35 mouse cellular contexts compared by ENCODE assay signal in the genomic region with DNA sequence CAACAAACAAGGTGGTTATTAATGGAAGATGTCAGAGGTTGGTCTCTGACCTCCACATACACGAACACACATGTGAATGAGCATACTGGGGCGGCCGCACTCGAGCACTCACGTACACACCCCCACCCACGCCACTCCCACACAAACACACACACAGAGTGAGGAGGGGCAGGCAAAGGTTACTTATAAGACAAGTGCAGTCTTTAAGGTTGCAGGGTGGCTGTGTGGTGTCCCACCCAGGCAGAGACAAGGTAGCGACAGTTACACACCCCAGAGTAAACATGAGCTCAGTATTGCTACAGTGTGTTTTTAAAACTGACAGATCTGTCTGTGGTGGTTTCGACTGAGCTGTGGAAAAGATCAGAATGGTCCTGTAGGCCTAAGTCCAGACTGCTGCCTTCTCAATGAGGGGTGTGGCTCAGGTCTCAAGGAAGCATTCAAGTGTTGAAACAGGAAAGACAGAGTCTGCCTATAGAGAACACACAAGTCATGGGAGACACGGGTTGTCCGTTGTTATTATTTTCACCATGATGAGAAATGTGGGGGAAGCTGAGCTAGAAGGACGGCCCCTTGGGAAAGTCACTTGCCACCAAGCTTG. TPM values are rescaled to one million over a fixed set of nuclear protein-coding genes. Genes with fewer than 3 reads are reported as not detected.
DNase-seq lines count a peak whose midpoint lies in the region; ATAC-seq and TF ChIP-seq lines count a peak whose summit lies in the region.
"Had no signal": no experiment of that assay in that cellular context is flagged by ENCODE, and none has a peak within 500 bp of the region (broad histone marks: within the 10 kb centered on the region; RNA-seq: fewer than 3 reads in every experiment).

No protein-coding gene starts in this region.

- H3K9ac ChIP-seq in intestine, embryonic 15.5 days = no peak overlapping the region
- H3K9ac ChIP-seq in midbrain, embryonic 11.5 days (ENCODE audit: low read length) = no peak overlapping the region
- H3K9ac ChIP-seq: embryonic facial prominence, embryonic 15.5 days; forebrain, embryonic 12.5 days; forebrain, postnatal 0 days; heart, embryonic 13.5 days; limb, embryonic 12.5 days; liver, embryonic 15.5 days; lung, embryonic 15.5 days; midbrain, embryonic 15.5 days had no signal

- H3K4me3 ChIP-seq in intestine, embryonic 15.5 days (replicated peaks) = no peak overlapping the region
- no peak overlapping the region for H3K4me3 ChIP-seq in small intestine, adult 2 months (ENCODE audit: low read depth, low read length)
- no peak overlapping the region for H3K4me3 ChIP-seq in midbrain, embryonic 11.5 days (ENCODE audit: low read depth, low read length)
- H3K4me3 ChIP-seq: embryonic facial prominence, embryonic 15.5 days; forebrain, embryonic 12.5 days; heart, embryonic 13.5 days; hindbrain, embryonic 10.5 days; limb, embryonic 12.5 days; liver, embryonic 15.5 days; lung, embryonic 15.5 days; midbrain, embryonic 15.5 days had no signal

- no peaks in the 10 kb centered on the region for H3K27me3 ChIP-seq in intestine, embryonic 15.5 days (replicated peaks)
- no peaks in the 10 kb centered on the region for H3K27me3 ChIP-seq in small intestine, adult 2 months (ENCODE audit: control insufficient read depth, insufficient read depth, low read length)
- H3K27me3 ChIP-seq in midbrain, embryonic 11.5 days (ENCODE audit: control insufficient read depth, insufficient read depth, low read length) = no peaks in the 10 kb centered on the region
- H3K27me3 ChIP-seq: embryonic facial prominence, embryonic 15.5 days; forebrain, embryonic 12.5 days; heart, embryonic 13.5 days; limb, embryonic 12.5 days; liver, embryonic 15.5 days; lung, embryonic 15.5 days; midbrain, embryonic 15.5 days; Patski had no signal

- no peak for TF ChIP-seq CTCF in small intestine, adult 2 months (IDR thresholded peaks at IDR 0.05; ENCODE audit: extremely low read depth, insufficient read length, insufficient replicate concordance, low read depth, low read length)

- intact Hi-C loops in heart, postnatal 25 days (cut with DNase I) = no loop called here

- WGBS in intestine, embryonic 15.5 days = 50% methylated on average over 11 of the region's 11 CpGs
- 27% methylated on average over 11 of the region's 11 CpGs for WGBS in small intestine, adult 2 months
- 91% methylated on average over 11 of the region's 11 CpGs for WGBS in midbrain, embryonic 11.5 days

- 0 out of 2 replicates have a peak, but pooled peaks cover 2% of the 10 kb centered on the region for H3K4me1 ChIP-seq in intestine, embryonic 15.5 days (replicated peaks)
- peaks cover 11% of the 10 kb centered on the region; the same call in 1 of the 2 replicates for H3K4me1 ChIP-seq in small intestine, adult 2 months (ENCODE audit: control insufficient read depth, insufficient read depth, insufficient read length, low read length)
- no peaks in the 10 kb centered on the region for H3K4me1 ChIP-seq in midbrain, embryonic 11.5 days (ENCODE audit: control insufficient read depth, insufficient read depth, low read length)
- H3K4me1 ChIP-seq: forebrain, embryonic 12.5 days; limb, embryonic 12.5 days; liver, embryonic 15.5 days; lung, embryonic 15.5 days; midbrain, embryonic 15.5 days had no signal

- H3K27ac ChIP-seq in intestine, embryonic 15.5 days = peak overlapping the region; percentile 69
- peak overlapping the region; percentile 77 for H3K27ac ChIP-seq in small intestine, adult 2 months (ENCODE audit: insufficient read depth, low read depth, low read length)
- H3K27ac ChIP-seq in midbrain, embryonic 11.5 days (ENCODE audit: low read depth, low read length) = no peak overlapping the region
- H3K27ac ChIP-seq: embryonic facial prominence, embryonic 15.5 days; forebrain, embryonic 12.5 days; heart, embryonic 13.5 days; hindbrain, embryonic 10.5 days; limb, embryonic 12.5 days; liver, embryonic 15.5 days; lung, embryonic 15.5 days; macrophage; midbrain, embryonic 15.5 days had no signal

- DNase-seq in heart, adult 11 months = peak; percentile 74
- no peak for DNase-seq in heart, postnatal 25 days (ENCODE audit: low spot score)
- DNase-seq in ES-CJ7 (ENCODE audit: low read depth, low spot score) = peak; percentile 49
- DNase-seq in spleen, postnatal 14 days (ENCODE audit: low spot score in 2 of 2) = no peak
- no peak for DNase-seq in embryo, embryonic 9.5 days (ENCODE audit: extremely low spot score)
- no peak for DNase-seq in midbrain, embryonic 11.5 days (ENCODE audit: low spot score, missing footprints)
- DNase-seq: adrenal gland, postnatal 14 days; cerebellum, adult 11-12 months; cerebellum, adult 9-11 months; embryo, embryonic 11 days; forebrain, postnatal 0 days; gastrocnemius, postnatal 25 days; heart, postnatal 10 days; kidney, adult 18-20 months; kidney, postnatal 10 days; layer of hippocampus, adult 9-11 months; right cerebral cortex, adult 18-20 months; right cerebral cortex, postnatal 4 days; thymus, adult 2 months; thymus, postnatal 36 days had no signal

- no peak for TF ChIP-seq POLR2A in small intestine, adult 2 months (IDR thresholded peaks at IDR 0.05; ENCODE audit: low read depth, low read length)

- no peak overlapping the region for H3K4me2 ChIP-seq in intestine, embryonic 15.5 days (replicated peaks)
- H3K4me2 ChIP-seq in midbrain, embryonic 11.5 days = no peak overlapping the region
- H3K4me2 ChIP-seq: embryonic facial prominence, embryonic 15.5 days; forebrain, embryonic 12.5 days; heart, embryonic 13.5 days; limb, embryonic 12.5 days; liver, embryonic 15.5 days; lung, embryonic 15.5 days; midbrain, embryonic 15.5 days had no signal

- no peaks in the 10 kb centered on the region for H3K9me3 ChIP-seq in intestine, embryonic 15.5 days
- H3K9me3 ChIP-seq in midbrain, embryonic 11.5 days (ENCODE audit: control insufficient read depth, low read length) = no peaks in the 10 kb centered on the region
- H3K9me3 ChIP-seq: embryonic facial prominence, embryonic 15.5 days; forebrain, embryonic 12.5 days; heart, embryonic 13.5 days; hindbrain, embryonic 10.5 days; limb, embryonic 12.5 days; liver, embryonic 15.5 days; lung, embryonic 15.5 days; midbrain, embryonic 15.5 days had no signal

- ATAC-seq in intestine, embryonic 15.5 days = peak; percentile 92
- ATAC-seq in midbrain, embryonic 11.5 days (ENCODE audit: low FRiP score) = no peak
- ATAC-seq: forebrain, postnatal 0 days; hindbrain, embryonic 16.5 days; midbrain, embryonic 15.5 days; Patski had no signal

- H3K36me3 ChIP-seq in intestine, embryonic 15.5 days = 0 out of 2 replicates have a peak, but pooled peaks cover 2% of the 10 kb centered on the region
- H3K36me3 ChIP-seq in small intestine, adult 2 months (ENCODE audit: control insufficient read depth, insufficient read depth, low read length) = no peaks in the 10 kb centered on the region
- no peaks in the 10 kb centered on the region for H3K36me3 ChIP-seq in midbrain, embryonic 11.5 days (ENCODE audit: control insufficient read depth, insufficient read depth, low read length)
- H3K36me3 ChIP-seq: embryonic facial prominence, embryonic 15.5 days; forebrain, embryonic 12.5 days; heart, embryonic 13.5 days; hindbrain, embryonic 10.5 days; limb, embryonic 12.5 days; liver, embryonic 15.5 days; lung, embryonic 15.5 days; midbrain, embryonic 15.5 days had no signal

RNA-seq across cellular contexts. Expression of a gene that starts 8.7 kb away (rescaled TPM):
- 1 to 10 TPM; 3.5 to 4.8 TPM for total RNA-seq in heart, postnatal 25 days (2021)
- 19.6 and 22.7 TPM in 2 replicates for polyA plus RNA-seq in intestine, embryonic 15.5 days (2015; fragmentation: Nextera tagmentation; extraction: Ambion mirVana)
- polyA plus RNA-seq in small intestine, adult 2 months (2012; rRNA removed) = 2.1 and 3.4 TPM in 2 replicates
- polyA plus RNA-seq in midbrain, embryonic 11.5 days (2014; fragmentation: Nextera tagmentation; extraction: Ambion mirVana) = 1.00 and 1.0 TPM in 2 replicates
- total RNA-seq: MEL; neutrophil, adult 5-6 weeks had no signal
- polyA plus RNA-seq: macrophage had no signal

Comparison
In these comparisons a context has a peak if more than half of its experiments do, and no peak if none do; other contexts are left out.
1. DNase-seq: peak in heart, adult 11 months (single experiment) and ES-CJ7 (single experiment); none in heart, postnatal 25 days (single experiment), spleen, postnatal 14 days (0 of 2), embryo, embryonic 9.5 days (single experiment) and midbrain, embryonic 11.5 days (single experiment).